Mouse (Mus musculus) stomach, postnatal 0 days (tissue): ENCODE results near the gene Tnfsf8.

Experiments
- CTCF ChIP-seq: IDR thresholded peaks from 2 replicates; pipeline ENCODE4 v1.5.1; 2016; ENCODE audit warnings: antibody characterized with exemption, low read depth, mild to moderate bottlenecking, moderate library complexity
- EP300 ChIP-seq: optimal IDR thresholded peaks from 2 replicates; pipeline ENCODE3; 2016; ENCODE audit warnings: antibody characterized with exemption

DNA sequence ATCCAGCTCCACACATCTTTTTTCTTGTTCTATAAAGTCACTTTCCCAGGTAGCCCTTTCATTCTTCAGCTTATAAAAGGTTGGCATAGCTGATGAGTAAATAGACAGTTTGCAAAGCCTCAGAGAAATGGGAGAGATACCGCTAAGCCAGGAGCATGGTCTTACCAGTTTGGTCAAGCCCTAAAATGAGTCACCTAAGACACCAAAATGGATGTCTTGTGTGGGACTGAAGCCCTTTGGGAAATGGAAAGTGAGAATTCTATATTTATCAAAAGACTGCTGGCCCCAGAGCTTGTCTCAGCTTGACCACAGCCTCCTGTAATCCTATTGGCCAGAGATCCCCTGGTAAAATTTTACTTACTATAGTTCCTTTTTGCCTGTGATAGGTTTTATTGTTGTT is 9.5 kb upstream of the Tnfsf8 start:
- no peak for TF ChIP-seq CTCF
- no peak for TF ChIP-seq EP300
